Mouse (Mus musculus): ENCODE data around the gene Pde4a. TPM values are rescaled to one million over a fixed set of nuclear protein-coding genes. Genes with fewer than 3 reads are reported as not detected.

The Pde4a gene
- polyA plus RNA-seq, 1 experiment from 2014 or later: 14.0 TPM

DNA sequence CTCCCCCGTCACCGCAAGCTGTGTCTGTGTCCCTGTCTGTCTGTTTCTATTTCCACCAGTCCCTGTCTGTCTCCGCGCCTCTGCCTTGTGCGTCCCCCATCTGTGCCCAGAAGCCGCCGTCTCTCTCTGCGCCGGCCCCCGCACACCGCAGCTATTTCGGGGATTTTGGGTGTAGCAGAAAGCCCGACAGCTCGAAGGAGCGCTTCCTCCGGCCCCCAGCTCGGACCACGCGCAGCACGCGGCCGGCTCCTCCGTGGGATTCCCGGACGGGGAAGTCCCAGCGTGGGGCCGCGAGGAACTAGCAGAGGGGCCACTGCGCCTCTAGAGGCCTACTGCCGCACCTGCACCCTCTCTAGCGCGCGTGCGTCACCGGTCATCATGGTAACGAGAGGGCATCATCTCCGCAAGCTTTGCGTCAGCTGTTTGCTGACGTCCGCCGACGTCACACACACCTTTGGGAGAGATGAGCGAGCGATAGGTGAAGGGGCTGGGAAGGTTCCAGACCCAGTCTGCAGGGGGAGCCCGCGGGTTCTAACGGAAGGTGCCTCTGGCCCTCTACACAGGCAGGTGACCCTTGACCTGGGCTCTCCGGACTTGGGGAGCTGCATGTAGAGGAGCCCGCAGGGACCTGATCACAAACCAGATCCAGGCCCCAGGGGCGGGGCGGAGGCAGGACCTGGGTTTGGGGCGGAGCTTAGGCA, 4.2 kb upstream of the Pde4a start:
- peak overlapping the region; percentile 80 for H3K9ac ChIP-seq (ENCODE audit: low read depth, low read length)
- WGBS: under 1% methylated on average over 52 of the region's 52 CpGs
- peaks cover 33% of the 10 kb centered on the region for H3K27me3 ChIP-seq (ENCODE audit: control insufficient read depth, insufficient read depth, low read length)
- H3K36me3 ChIP-seq (ENCODE audit: control insufficient read depth, insufficient read depth, low read length): no peaks in the 10 kb centered on the region
- peak overlapping the region; percentile 77 for H3K4me2 ChIP-seq (replicated peaks; ENCODE audit: low read depth, low read length)
- H3K9me3 ChIP-seq (ENCODE audit: control insufficient read depth, low read length): no peaks in the 10 kb centered on the region
- no peak overlapping the region for H3K27ac ChIP-seq (ENCODE audit: low read depth, low read length)
- peaks cover 22% of the 10 kb centered on the region for H3K4me1 ChIP-seq (ENCODE audit: control insufficient read depth, insufficient read depth, low read length)
- ATAC-seq (ENCODE audit: low FRiP score, low TSS enrichment): peak; percentile 44
- H3K4me3 ChIP-seq (ENCODE audit: low read length): peak overlapping the region; percentile 57

GRCm38 (mm10) chr9:21163086-21164050, 2.1 kb upstream of the Pde4a start:
- Histone ChIP-seq H3K4me3 (ENCODE audit: low read length) (peak overlapping the region; percentile 18; the same call in 1 of the 2 replicates), H3K4me2 (replicated peaks; ENCODE audit: low read depth, low read length) (no peak overlapping the region; the same call in 1 of the 2 replicates), H3K4me1 (ENCODE audit: control insufficient read depth, insufficient read depth, low read length) (peaks cover 34% of the 10 kb centered on the region), H3K9me3 (ENCODE audit: control insufficient read depth, low read length) (no peaks in the 10 kb centered on the region), H3K27me3 (ENCODE audit: control insufficient read depth, insufficient read depth, low read length) (peaks cover 39% of the 10 kb centered on the region), H3K27ac (ENCODE audit: low read depth, low read length) (no peak overlapping the region), H3K36me3 (ENCODE audit: control insufficient read depth, insufficient read depth, low read length) (no peaks in the 10 kb centered on the region), H3K9ac (ENCODE audit: low read depth, low read length) (no peak overlapping the region)
- 35% methylated on average over 11 of the region's 11 CpGs for WGBS
- no peak for ATAC-seq (ENCODE audit: low FRiP score, low TSS enrichment)

DNA sequence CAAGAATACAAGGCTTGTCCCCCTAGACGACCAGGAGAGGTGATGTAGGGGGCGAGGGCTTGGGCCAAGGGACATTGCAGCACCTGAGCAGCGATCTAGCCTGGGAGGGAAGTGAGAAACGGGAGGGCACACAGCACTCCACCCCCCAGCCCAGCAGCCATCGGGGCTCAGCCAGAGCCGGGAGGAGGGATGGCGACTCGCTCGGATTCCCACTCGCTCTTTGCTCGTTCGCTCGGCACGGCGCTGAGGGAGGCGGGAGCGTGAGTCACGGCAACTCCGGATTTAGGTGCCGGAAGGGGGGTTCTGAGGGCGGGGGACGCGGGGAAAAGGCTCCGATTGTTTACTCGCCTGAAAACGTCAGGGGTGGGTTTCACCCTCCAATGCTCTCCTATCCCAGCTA, 1.4 kb upstream of the Pde4a start:
- H3K4me1 ChIP-seq (ENCODE audit: control insufficient read depth, insufficient read depth, low read length): peaks cover 41% of the 10 kb centered on the region
- ATAC-seq (ENCODE audit: low FRiP score, low TSS enrichment): no peak
- under 1% methylated on average over 24 of the region's 26 CpGs for WGBS
- H3K9me3 ChIP-seq (ENCODE audit: control insufficient read depth, low read length): no peaks in the 10 kb centered on the region
- 0 out of 2 replicates have a peak overlapping the region, but pooled peaks have one; percentile 12 for H3K9ac ChIP-seq (ENCODE audit: low read depth, low read length)
- peak overlapping the region; percentile 18 for H3K4me3 ChIP-seq (ENCODE audit: low read length)
- no peaks in the 10 kb centered on the region for H3K36me3 ChIP-seq (ENCODE audit: control insufficient read depth, insufficient read depth, low read length)
- H3K27me3 ChIP-seq (ENCODE audit: control insufficient read depth, insufficient read depth, low read length): peaks cover 39% of the 10 kb centered on the region
- H3K4me2 ChIP-seq (replicated peaks; ENCODE audit: low read depth, low read length): peak overlapping the region; percentile 39
- H3K27ac ChIP-seq (ENCODE audit: low read depth, low read length): no peak overlapping the region

DNA sequence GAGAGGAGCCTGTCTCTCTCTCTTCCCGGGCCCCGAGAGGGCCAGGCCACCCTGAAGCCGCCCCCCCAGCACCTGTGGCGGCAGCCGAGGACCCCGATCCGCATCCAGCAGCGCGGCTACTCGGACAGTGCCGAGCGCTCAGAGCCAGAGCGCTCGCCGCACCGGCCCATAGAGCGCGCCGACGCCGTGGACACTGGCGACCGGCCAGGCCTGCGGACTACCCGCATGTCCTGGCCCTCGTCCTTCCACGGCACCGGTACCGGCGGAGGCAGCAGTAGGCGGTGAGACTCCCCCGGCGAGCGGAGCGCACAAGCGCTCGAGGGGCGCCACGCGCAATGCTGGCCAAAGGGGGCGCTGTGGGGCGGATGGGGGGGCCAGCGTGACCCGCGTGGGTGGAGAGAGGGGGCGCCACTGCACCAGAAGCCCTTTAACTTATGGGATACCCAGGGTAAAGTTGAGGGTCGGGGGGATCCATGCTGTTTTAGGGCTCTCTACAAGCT, 488 bp downstream of the Pde4a start:
- 1% methylated on average over 37 of the region's 47 CpGs for WGBS
- H3K27me3 ChIP-seq (ENCODE audit: control insufficient read depth, insufficient read depth, low read length): peaks cover 39% of the 10 kb centered on the region
- peak overlapping the region; percentile 53 for H3K9ac ChIP-seq (ENCODE audit: low read depth, low read length)
- no peaks in the 10 kb centered on the region for H3K9me3 ChIP-seq (ENCODE audit: control insufficient read depth, low read length)
- ATAC-seq (ENCODE audit: low FRiP score, low TSS enrichment): no peak; the same call in 1 of the 2 replicates
- no peaks in the 10 kb centered on the region for H3K36me3 ChIP-seq (ENCODE audit: control insufficient read depth, insufficient read depth, low read length)
- H3K4me1 ChIP-seq (ENCODE audit: control insufficient read depth, insufficient read depth, low read length): peaks cover 43% of the 10 kb centered on the region
- H3K4me3 ChIP-seq (ENCODE audit: low read length): peak overlapping the region; percentile 54
- peak overlapping the region; percentile 89 for H3K4me2 ChIP-seq (replicated peaks; ENCODE audit: low read depth, low read length)
- no peak overlapping the region for H3K27ac ChIP-seq (ENCODE audit: low read depth, low read length)

DNA sequence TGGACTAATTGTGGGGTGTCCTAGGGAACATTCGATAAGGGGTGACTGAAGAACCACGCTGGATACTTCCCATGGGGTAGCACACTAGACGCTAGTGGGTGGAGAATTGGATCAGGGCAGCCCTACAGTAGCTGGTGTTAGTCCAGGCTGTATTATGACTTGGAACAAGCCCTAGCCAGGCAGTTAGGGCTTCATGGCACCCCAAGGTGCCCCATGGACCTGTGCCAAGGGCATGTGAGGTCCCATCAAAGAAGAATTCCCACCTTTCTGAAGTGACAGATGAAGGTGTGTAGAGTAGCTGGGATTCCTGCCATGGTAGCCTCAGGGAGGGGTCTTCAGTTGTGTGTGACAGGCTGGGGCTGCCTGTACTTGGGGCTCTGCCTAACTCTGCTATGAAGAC, 1.0 kb downstream of the Pde4a start:
- no peaks in the 10 kb centered on the region for H3K9me3 ChIP-seq (ENCODE audit: control insufficient read depth, low read length)
- no peak overlapping the region for H3K9ac ChIP-seq (ENCODE audit: low read depth, low read length)
- no peak for ATAC-seq (ENCODE audit: low FRiP score, low TSS enrichment)
- no peak overlapping the region for H3K27ac ChIP-seq (ENCODE audit: low read depth, low read length)
- H3K4me1 ChIP-seq (ENCODE audit: control insufficient read depth, insufficient read depth, low read length): peaks cover 41% of the 10 kb centered on the region
- peak overlapping the region; percentile 89 for H3K4me2 ChIP-seq (replicated peaks; ENCODE audit: low read depth, low read length)
- H3K27me3 ChIP-seq (ENCODE audit: control insufficient read depth, insufficient read depth, low read length): peaks cover 38% of the 10 kb centered on the region
- H3K4me3 ChIP-seq (ENCODE audit: low read length): peak overlapping the region; percentile 54
- 26% methylated on average over 3 of the region's 3 CpGs for WGBS
- H3K36me3 ChIP-seq (ENCODE audit: control insufficient read depth, insufficient read depth, low read length): no peaks in the 10 kb centered on the region

GRCm38 (mm10) chr9:21167140-21168097, 1.9 kb downstream of the Pde4a start:
- Histone ChIP-seq H3K4me1 (ENCODE audit: control insufficient read depth, insufficient read depth, low read length) (peaks cover 39% of the 10 kb centered on the region), H3K4me2 (replicated peaks; ENCODE audit: low read depth, low read length) (peak overlapping the region; percentile 48), H3K36me3 (ENCODE audit: control insufficient read depth, insufficient read depth, low read length) (no peaks in the 10 kb centered on the region), H3K27me3 (ENCODE audit: control insufficient read depth, insufficient read depth, low read length) (peaks cover 33% of the 10 kb centered on the region), H3K4me3 (ENCODE audit: low read length) (peak overlapping the region; percentile 29), H3K27ac (ENCODE audit: low read depth, low read length) (peak overlapping the region; percentile 89), H3K9ac (ENCODE audit: low read depth, low read length) (peak overlapping the region; percentile 40; the same call in 1 of the 2 replicates), H3K9me3 (ENCODE audit: control insufficient read depth, low read length) (no peaks in the 10 kb centered on the region)
- ATAC-seq (ENCODE audit: low FRiP score, low TSS enrichment): no peak
- 44% methylated on average over 10 of the region's 10 CpGs for WGBS

GRCm38 (mm10) chr9:21168161-21169123, 2.9 kb downstream of the Pde4a start:
- WGBS: 6% methylated on average over 30 of the region's 30 CpGs
- no peaks in the 10 kb centered on the region for H3K9me3 ChIP-seq (ENCODE audit: control insufficient read depth, low read length)
- peaks cover 39% of the 10 kb centered on the region for H3K4me1 ChIP-seq (ENCODE audit: control insufficient read depth, insufficient read depth, low read length)
- H3K36me3 ChIP-seq (ENCODE audit: control insufficient read depth, insufficient read depth, low read length): no peaks in the 10 kb centered on the region
- peak overlapping the region; percentile 29 for H3K4me3 ChIP-seq (ENCODE audit: low read length)
- peak; percentile 68 for ATAC-seq (ENCODE audit: low FRiP score, low TSS enrichment)
- H3K27ac ChIP-seq (ENCODE audit: low read depth, low read length): peak overlapping the region; percentile 89
- peak overlapping the region; percentile 40; the same call in 1 of the 2 replicates for H3K9ac ChIP-seq (ENCODE audit: low read depth, low read length)
- H3K4me2 ChIP-seq (replicated peaks; ENCODE audit: low read depth, low read length): peak overlapping the region; percentile 48
- peaks cover 33% of the 10 kb centered on the region for H3K27me3 ChIP-seq (ENCODE audit: control insufficient read depth, insufficient read depth, low read length)
